Mouse (Mus musculus): ENCODE data around the gene Sfswap. TPM values are rescaled to one million over a fixed set of nuclear protein-coding genes. Genes with fewer than 3 reads are reported as not detected.

Gene Sfswap
- total RNA-seq, 1 experiment = 69.5 TPM

DNA sequence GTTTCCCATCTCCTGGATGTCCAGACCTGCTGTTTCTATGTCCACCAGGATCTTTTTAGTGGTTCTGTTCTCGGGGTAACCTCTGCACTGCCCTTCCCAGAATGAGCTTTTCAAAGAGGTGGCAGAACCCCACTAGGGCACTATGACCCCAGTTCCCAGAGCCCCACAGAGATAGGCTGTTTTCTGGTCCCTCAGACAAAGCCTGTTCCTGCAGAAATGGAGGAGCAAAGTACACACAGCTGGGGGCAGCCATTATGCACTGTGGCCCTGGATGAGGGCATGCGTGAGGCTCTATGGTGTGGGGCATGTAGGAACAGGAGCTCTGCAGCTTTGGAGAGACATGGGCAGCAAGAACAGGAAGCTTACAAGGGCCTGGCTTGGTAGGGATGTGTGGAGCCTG, 51.0 kb downstream of the Sfswap start:
- H3K36me3 ChIP-seq (ENCODE audit: control insufficient read depth, insufficient read depth, low read length, poor library complexity, severe bottlenecking) = peaks cover 70% of the 10 kb centered on the region

DNA sequence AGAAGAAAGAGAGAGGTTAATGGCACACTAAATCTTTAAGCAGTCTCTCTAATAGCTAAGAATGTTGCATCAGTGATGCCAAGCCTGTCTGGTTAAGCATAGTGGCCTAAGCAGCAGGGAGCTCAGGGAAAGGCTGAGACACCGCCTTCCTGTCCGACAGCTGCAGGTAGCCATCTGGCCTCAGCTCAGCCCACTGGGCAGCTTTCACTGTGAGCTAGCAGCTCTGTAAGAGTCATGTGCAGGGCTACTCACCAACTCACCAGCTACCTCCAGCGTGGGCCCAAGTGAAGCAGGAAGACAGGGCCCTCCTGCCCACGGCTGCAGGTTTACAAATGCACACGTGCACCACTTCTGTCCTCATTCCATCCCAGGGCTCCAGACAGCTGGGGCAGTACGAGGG, 52.6 kb downstream of the Sfswap start:
- no peak for DNase-seq (ENCODE audit: low read depth, low spot score)
- no peak overlapping the region for H3K9ac ChIP-seq (ENCODE audit: insufficient read depth, low read depth, low read length, poor library complexity, severe bottlenecking)
- no peaks in the 10 kb centered on the region for H3K9me3 ChIP-seq (ENCODE audit: control insufficient read depth, insufficient read depth, low read depth, low read length)
- no peak overlapping the region for H3K4me3 ChIP-seq (ENCODE audit: insufficient read depth in 1 of 2, low read depth in 1 of 2, low read length in 2 of 2, poor library complexity in 1 of 2, severe bottlenecking in 1 of 2)
- TF ChIP-seq HCFC1 (IDR thresholded peaks at IDR 0.05; ENCODE audit: borderline replicate concordance, insufficient read depth, low read length) (no peak), ZC3H11A (IDR thresholded peaks at IDR 0.05; ENCODE audit: borderline replicate concordance, low read depth, low read length) (no peak), ZNF384 (IDR thresholded peaks at IDR 0.05; ENCODE audit: low read depth, low read length) (no peak)
- H3K4me1 ChIP-seq (ENCODE audit: control insufficient read depth in 2 of 2, insufficient read depth in 2 of 2, low read length in 2 of 2, poor library complexity in 1 of 2) = no peaks in the 10 kb centered on the region
- H3K27ac ChIP-seq (ENCODE audit: insufficient read depth, low read depth, low read length, poor library complexity, severe bottlenecking) = no peak overlapping the region; the same call in 1 of the 2 replicates
- peaks cover 72% of the 10 kb centered on the region for H3K36me3 ChIP-seq (ENCODE audit: control insufficient read depth, insufficient read depth, low read length, poor library complexity, severe bottlenecking)
- in situ Hi-C loops (cut with MboI; ENCODE audit: low sequenced_read_pairs in 2 of 2, unreplicated experiment in 2 of 2) = no loop called here

More for the DNA sequence above, 51.0 kb downstream of the Sfswap start:
- Histone ChIP-seq H3K4me1 (ENCODE audit: control insufficient read depth in 2 of 2, insufficient read depth in 2 of 2, low read length in 2 of 2, poor library complexity in 1 of 2) (no peaks in the 10 kb centered on the region), H3K27ac (ENCODE audit: insufficient read depth, low read depth, low read length, poor library complexity, severe bottlenecking) (no peak overlapping the region), H3K4me3 (ENCODE audit: insufficient read depth in 1 of 2, low read depth in 1 of 2, low read length in 2 of 2, poor library complexity in 1 of 2, severe bottlenecking in 1 of 2) (no peak overlapping the region), H3K9ac (ENCODE audit: insufficient read depth, low read depth, low read length, poor library complexity, severe bottlenecking) (no peak overlapping the region), H3K9me3 (ENCODE audit: control insufficient read depth, insufficient read depth, low read depth, low read length) (no peaks in the 10 kb centered on the region)
- in situ Hi-C loops (cut with MboI; ENCODE audit: low sequenced_read_pairs in 2 of 2, unreplicated experiment in 2 of 2) = no loop called here
- DNase-seq (ENCODE audit: low read depth, low spot score) = no peak
- no peak for TF ChIP-seq MAFK (IDR thresholded peaks at IDR 0.05; ENCODE audit: insufficient read depth, low read depth, low read length)
- TF ChIP-seq ZC3H11A (IDR thresholded peaks at IDR 0.05; ENCODE audit: borderline replicate concordance, low read depth, low read length) = no peak
- TF ChIP-seq CHD2 (IDR thresholded peaks at IDR 0.05; ENCODE audit: low read depth, low read length) = no peak
- TF ChIP-seq ZNF384 (IDR thresholded peaks at IDR 0.05; ENCODE audit: low read depth, low read length) = no peak
- TF ChIP-seq HCFC1 (IDR thresholded peaks at IDR 0.05; ENCODE audit: borderline replicate concordance, insufficient read depth, low read length) = no peak

- in situ Hi-C loops (cut with MboI; ENCODE audit: low sequenced_read_pairs in 2 of 2, unreplicated experiment in 2 of 2) = no loop called here
- Histone ChIP-seq H3K9me3 (ENCODE audit: control insufficient read depth, insufficient read depth, low read depth, low read length) (no peaks in the 10 kb centered on the region), H3K9ac (ENCODE audit: insufficient read depth, low read depth, low read length, poor library complexity, severe bottlenecking) (no peak overlapping the region), H3K4me3 (ENCODE audit: insufficient read depth in 1 of 2, low read depth in 1 of 2, low read length in 2 of 2, poor library complexity in 1 of 2, severe bottlenecking in 1 of 2) (no peak overlapping the region), H3K27ac (ENCODE audit: insufficient read depth, low read depth, low read length, poor library complexity, severe bottlenecking) (no peak overlapping the region), H3K36me3 (ENCODE audit: control insufficient read depth, insufficient read depth, low read length, poor library complexity, severe bottlenecking) (peaks cover 66% of the 10 kb centered on the region), H3K4me1 (ENCODE audit: control insufficient read depth in 2 of 2, insufficient read depth in 2 of 2, low read length in 2 of 2, poor library complexity in 1 of 2) (no peaks in the 10 kb centered on the region)
- TF ChIP-seq ZNF384 (IDR thresholded peaks at IDR 0.05; ENCODE audit: low read depth, low read length) (no peak), HCFC1 (IDR thresholded peaks at IDR 0.05; ENCODE audit: borderline replicate concordance, insufficient read depth, low read length) (no peak), CHD2 (IDR thresholded peaks at IDR 0.05; ENCODE audit: low read depth, low read length) (no peak), MAFK (IDR thresholded peaks at IDR 0.05; ENCODE audit: insufficient read depth, low read depth, low read length) (no peak), ZC3H11A (IDR thresholded peaks at IDR 0.05; ENCODE audit: borderline replicate concordance, low read depth, low read length) (no peak)
- DNase-seq (ENCODE audit: low read depth, low spot score) = no peak
These were observed 57.6 kb downstream of the Sfswap start for GRCm38 (mm10) chr5:129558591-129558990.

- no peak for DNase-seq (ENCODE audit: low read depth, low spot score)
- Histone ChIP-seq H3K9me3 (ENCODE audit: control insufficient read depth, insufficient read depth, low read depth, low read length) (no peaks in the 10 kb centered on the region), H3K27ac (ENCODE audit: insufficient read depth, low read depth, low read length, poor library complexity, severe bottlenecking) (no peak overlapping the region), H3K4me3 (ENCODE audit: insufficient read depth in 1 of 2, low read depth in 1 of 2, low read length in 2 of 2, poor library complexity in 1 of 2, severe bottlenecking in 1 of 2) (no peak overlapping the region), H3K4me1 (ENCODE audit: control insufficient read depth in 2 of 2, insufficient read depth in 2 of 2, low read length in 2 of 2, poor library complexity in 1 of 2) (no peaks in the 10 kb centered on the region), H3K36me3 (ENCODE audit: control insufficient read depth, insufficient read depth, low read length, poor library complexity, severe bottlenecking) (peaks cover 66% of the 10 kb centered on the region), H3K9ac (ENCODE audit: insufficient read depth, low read depth, low read length, poor library complexity, severe bottlenecking) (no peak overlapping the region)
- in situ Hi-C loops (cut with MboI; ENCODE audit: low sequenced_read_pairs in 2 of 2, unreplicated experiment in 2 of 2) = no loop called here
- TF ChIP-seq HCFC1 (IDR thresholded peaks at IDR 0.05; ENCODE audit: borderline replicate concordance, insufficient read depth, low read length) (no peak), ZNF384 (IDR thresholded peaks at IDR 0.05; ENCODE audit: low read depth, low read length) (no peak), CHD2 (IDR thresholded peaks at IDR 0.05; ENCODE audit: low read depth, low read length) (no peak), MAFK (IDR thresholded peaks at IDR 0.05; ENCODE audit: insufficient read depth, low read depth, low read length) (no peak), ZC3H11A (IDR thresholded peaks at IDR 0.05; ENCODE audit: borderline replicate concordance, low read depth, low read length) (no peak)
These were observed 58.3 kb downstream of the Sfswap start for GRCm38 (mm10) chr5:129559283-129559682.

DNA sequence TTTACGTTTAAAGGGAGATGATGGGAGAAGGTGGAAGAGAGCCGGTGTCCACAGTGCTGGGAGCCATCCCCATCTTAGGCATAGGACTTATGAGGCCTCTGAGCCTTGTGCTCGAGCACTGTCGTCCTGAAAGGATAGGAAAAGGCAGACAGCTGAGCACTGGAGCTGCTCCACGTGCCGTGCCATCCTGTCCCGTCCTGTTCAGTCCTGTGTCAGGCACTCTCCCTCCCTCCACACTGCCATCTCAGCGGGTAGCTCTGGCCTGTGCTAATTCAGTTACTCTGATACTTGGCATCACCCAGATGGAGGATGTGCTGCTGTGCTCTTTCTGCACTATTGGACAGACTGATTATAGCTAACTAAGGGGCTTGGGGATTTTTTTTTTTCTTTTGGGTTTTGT, 61.3 kb downstream of the Sfswap start:
- Histone ChIP-seq H3K4me1 (ENCODE audit: control insufficient read depth in 2 of 2, insufficient read depth in 2 of 2, low read length in 2 of 2, poor library complexity in 1 of 2) (no peaks in the 10 kb centered on the region), H3K36me3 (ENCODE audit: control insufficient read depth, insufficient read depth, low read length, poor library complexity, severe bottlenecking) (peaks cover 59% of the 10 kb centered on the region), H3K9ac (ENCODE audit: insufficient read depth, low read depth, low read length, poor library complexity, severe bottlenecking) (no peak overlapping the region), H3K4me3 (ENCODE audit: insufficient read depth in 1 of 2, low read depth in 1 of 2, low read length in 2 of 2, poor library complexity in 1 of 2, severe bottlenecking in 1 of 2) (no peak overlapping the region), H3K9me3 (ENCODE audit: control insufficient read depth, insufficient read depth, low read depth, low read length) (no peaks in the 10 kb centered on the region), H3K27ac (ENCODE audit: insufficient read depth, low read depth, low read length, poor library complexity, severe bottlenecking) (no peak overlapping the region)
- DNase-seq (ENCODE audit: low read depth, low spot score) = no peak
- in situ Hi-C loops (cut with MboI; ENCODE audit: low sequenced_read_pairs in 2 of 2, unreplicated experiment in 2 of 2) = no loop called here
- TF ChIP-seq ZNF384 (IDR thresholded peaks at IDR 0.05; ENCODE audit: low read depth, low read length) (no peak), ZC3H11A (IDR thresholded peaks at IDR 0.05; ENCODE audit: borderline replicate concordance, low read depth, low read length) (no peak), HCFC1 (IDR thresholded peaks at IDR 0.05; ENCODE audit: borderline replicate concordance, insufficient read depth, low read length) (no peak), CHD2 (IDR thresholded peaks at IDR 0.05; ENCODE audit: low read depth, low read length) (no peak), MAFK (IDR thresholded peaks at IDR 0.05; ENCODE audit: insufficient read depth, low read depth, low read length) (no peak)
